Mouse (Mus musculus): ENCODE results near the gene 2010106E10Rik. TPM values are rescaled to one million over a fixed set of nuclear protein-coding genes. Genes with fewer than 3 reads are reported as not detected.

Gene 2010106E10Rik
- polyA plus RNA-seq, 1 experiment from 2014 or later, result not detected

Other genes with a start within 250 kb of the 2010106E10Rik start
- gene Apool, start 183.9 kb upstream of the 2010106E10Rik start, polyA plus RNA-seq (2014; fragmentation: Nextera tagmentation; extraction: Ambion mirVana), result 25.9 and 32.2 TPM in 2 replicates
- gene Satl1, start 88.5 kb upstream of the 2010106E10Rik start, polyA plus RNA-seq (2014; fragmentation: Nextera tagmentation; extraction: Ambion mirVana), result not detected in 2 replicates
- 26.9 and 33.5 TPM in 2 replicates for gene Zfp711, start 105.3 kb downstream of the 2010106E10Rik start, polyA plus RNA-seq (2014; fragmentation: Nextera tagmentation; extraction: Ambion mirVana)
- 0.15 and 0.32 TPM in 2 replicates for gene Pof1b, start 203.4 kb downstream of the 2010106E10Rik start, polyA plus RNA-seq (2014; fragmentation: Nextera tagmentation; extraction: Ambion mirVana)

Measured in forebrain, embryonic 14.5 days (tissue).